Mouse (Mus musculus) liver, embryonic 14.5 days (tissue): ENCODE data around the gene Rpgrip1l.

Source experiments
- CTCF ChIP-seq: IDR thresholded peaks from 2 replicates; pipeline ENCODE4 v1.5.1; 2016; ENCODE audit warnings: antibody characterized with exemption, low read depth, control low read depth
- EP300 ChIP-seq: IDR thresholded peaks from 2 replicates; pipeline ENCODE4 v1.6.1; 2016; ENCODE audit warnings: antibody characterized with exemption, low read depth

DNA sequence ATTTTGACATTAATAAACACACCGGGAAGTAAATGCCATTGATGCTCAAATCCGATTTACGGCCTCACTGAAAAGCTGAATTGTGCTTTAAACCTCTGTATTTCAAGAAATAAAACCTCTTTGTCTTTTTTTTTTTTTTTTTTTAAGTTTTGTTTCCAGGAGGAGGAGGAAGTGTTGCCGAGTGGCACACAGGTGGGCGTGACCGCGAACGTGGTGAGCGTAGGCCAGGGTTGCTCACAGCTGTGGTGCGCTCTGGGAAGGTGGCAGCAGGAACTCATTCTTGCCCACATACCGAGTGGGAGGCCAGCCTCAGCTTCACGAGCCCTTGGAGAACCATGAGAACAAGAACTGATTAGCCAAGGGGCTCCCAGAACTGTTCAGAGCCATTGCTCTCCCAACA, 126.7 kb downstream of the Rpgrip1l start:
- TF ChIP-seq CTCF (no peak), EP300 (no peak)
